Mouse (Mus musculus) liver, adult (tissue): ENCODE measurements around the gene Sprr2b.
"Not testable (repeated sequence)": the region's sequence is repeated elsewhere in the genome, so short reads cannot be mapped to it uniquely, and the experiment has no call there.

ENCODE experiments used
- GATA4 ChIP-seq: IDR thresholded peaks from 2 replicates; pipeline ENCODE4 v1.6.1; 2014; ENCODE audit warnings: mild to moderate bottlenecking, low read length; ENCODE audit not compliant: insufficient replicate concordance

The Sprr2b gene

GRCm38 (mm10) chr3:92316320-92316719 lies at the start of gene Sprr2b:
Sprr2b (plus strand) TSS chr3:92316620.
- no peak for TF ChIP-seq GATA4

GRCm38 (mm10) chr3:92285101-92285500 lies 31.3 kb upstream of the Sprr2b start, which contains the start of gene Sprr2a3:
Sprr2a3 (plus strand) TSS chr3:92285417.
- not testable (repeated sequence) for TF ChIP-seq GATA4

- no peak for TF ChIP-seq GATA4
Observed at GRCm38 (mm10) chr3:92307406-92307805, 9.0 kb upstream of the Sprr2b start.

GRCm38 (mm10) chr3:92317384-92317783 lies 964 bp downstream of the Sprr2b start:
- TF ChIP-seq GATA4: no peak

- no peak for TF ChIP-seq GATA4
Observed at GRCm38 (mm10) chr3:92336278-92336677, 19.9 kb downstream of the Sprr2b start.

- TF ChIP-seq GATA4: no peak
Observed at GRCm38 (mm10) chr3:92338840-92339239, 22.4 kb downstream of the Sprr2b start, which contains the start of gene Sprr2d. Sprr2d (plus strand) TSS chr3:92339140.

- TF ChIP-seq GATA4: no peak
Observed at GRCm38 (mm10) chr3:92351843-92352242, 35.4 kb downstream of the Sprr2b start, which contains the start of gene Sprr2e. Sprr2e (plus strand) TSS chr3:92352143.

GRCm38 (mm10) chr3:92361619-92362018 lies 45.2 kb downstream of the Sprr2b start:
- no peak for TF ChIP-seq GATA4

GRCm38 (mm10) chr3:92364887-92365286 lies 48.5 kb downstream of the Sprr2b start, which contains the start of gene Sprr2f:
Sprr2f (plus strand) TSS chr3:92365187.
- TF ChIP-seq GATA4: no peak
